1 mouse cellular context compared by ENCODE assay signal in genomic region chr1:92877431-92877978, GRCm38 (mm10).
A peak's percentile ranks its signal among the peaks of the same experiment; 100 is the strongest.
TF ChIP-seq lines count a peak whose summit lies in the region.

No protein-coding gene starts in this region.

TF ChIP-seq in myocyte, 11 proteins besides CTCF, POLR2A, EP300 and RAD21:
- TF ChIP-seq POLR2AphosphoS2 (IDR thresholded peaks at IDR 0.05; ENCODE audit: insufficient read length, low read depth) (no peak), MYOG (IDR thresholded peaks at IDR 0.05; ENCODE audit: control insufficient read depth in 1 of 3, insufficient read depth in 1 of 3, insufficient read length in 2 of 3, low read depth in 2 of 3) (peak in 2 of 3 experiments; percentile 38 to 85), TCF12 (IDR thresholded peaks at IDR 0.05; ENCODE audit: insufficient read depth, poor library complexity, severe bottlenecking) (peak; percentile 68), MYOD1 (IDR thresholded peaks at IDR 0.05; ENCODE audit: control insufficient read depth in 1 of 3, insufficient read length in 2 of 3, low read depth in 2 of 3) (peak; percentile 19 to 93 (median 52))
TF ChIP-seq in myocyte: peak in this region for 3.
